Mouse (Mus musculus): ENCODE results near the gene Otub2.

Gene Otub2

DNA sequence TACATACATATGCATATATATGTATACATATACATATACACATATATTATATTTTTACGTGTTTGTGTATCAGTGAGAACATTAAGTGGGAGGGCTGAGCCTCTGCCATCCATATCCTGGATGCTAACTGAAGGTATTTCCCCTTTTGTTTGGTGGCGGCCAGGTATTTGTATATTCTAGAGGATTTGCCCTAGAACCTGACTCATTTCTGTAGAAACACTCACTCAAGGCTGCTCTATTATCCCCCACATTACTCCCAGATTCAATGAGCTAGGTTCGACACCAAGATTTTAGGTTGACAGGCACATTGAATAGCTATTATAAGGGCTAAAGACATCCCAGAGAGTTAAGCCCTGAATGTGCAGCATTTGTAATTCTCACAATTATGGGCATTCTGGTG, 56.6 kb downstream of the Otub2 start:
- no peak for DNase-seq

DNA sequence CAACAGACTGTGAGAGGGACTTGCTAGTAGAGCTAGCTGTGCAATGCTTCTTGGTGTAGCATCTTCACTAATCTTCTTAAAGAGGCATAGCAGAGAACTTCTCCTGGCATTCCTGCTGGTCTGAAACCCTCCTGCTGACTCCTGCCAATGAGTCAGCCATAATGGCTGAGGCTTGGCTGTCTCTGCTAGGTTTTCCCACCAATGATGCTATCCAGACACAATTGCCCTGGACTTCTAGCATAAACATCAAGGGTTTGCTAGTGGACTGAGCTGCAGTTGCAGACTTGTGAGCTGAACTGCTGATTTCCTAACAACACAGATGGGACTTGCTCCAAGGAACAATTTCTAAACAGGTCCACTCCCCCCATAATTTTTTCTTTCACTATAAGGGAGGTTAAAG, 64.9 kb downstream of the Otub2 start:
- no peak for DNase-seq
